Mouse (Mus musculus) kidney, adult 8-10 months (tissue): ENCODE data around the gene Zfp54.
"Not testable (repeated sequence)": the region's sequence is repeated elsewhere in the genome, so short reads cannot be mapped to it uniquely, and the experiment has no call there.

ENCODE experiments used
- DNase-seq, 2 experiments: peaks; one replicate each; pipeline ENCODE4 v3.0.0; 2022

The Zfp54 gene

GRCm38 (mm10) chr17:21422664-21423599 lies at the start of gene Zfp54:
TSS of gene Zfp54 (plus strand) at chr17:21423227.
- peak; percentile 67 to 76 for DNase-seq

GRCm38 (mm10) chr17:21375311-21375710 lies 47.7 kb upstream of the Zfp54 start:
- no peak for DNase-seq

GRCm38 (mm10) chr17:21383391-21384056 lies 39.5 kb upstream of the Zfp54 start, which contains the start of gene Zfp677:
TSS of gene Zfp677 (plus strand) at chr17:21383748.
- DNase-seq = peak; percentile 58 to 63

GRCm38 (mm10) chr17:21384057-21384411 lies 39.0 kb upstream of the Zfp54 start:
- DNase-seq = no peak

GRCm38 (mm10) chr17:21438806-21439400 lies 15.9 kb downstream of the Zfp54 start:
- peak in 1 of 2 experiments; percentile 7 for DNase-seq

GRCm38 (mm10) chr17:21449669-21450068 lies 26.6 kb downstream of the Zfp54 start:
- DNase-seq = peak; percentile 77 to 88

- peak; percentile 96 to 97 for DNase-seq
Measured at GRCm38 (mm10) chr17:21450138-21450704, 27.2 kb downstream of the Zfp54 start, which contains the start of gene Zfp51. TSS of gene Zfp51 (plus strand) at chr17:21450374.

- DNase-seq = no peak
Measured at GRCm38 (mm10) chr17:21463550-21463949, 40.5 kb downstream of the Zfp54 start.

- no peak for DNase-seq
Measured at GRCm38 (mm10) chr17:21472032-21472652, 49.1 kb downstream of the Zfp54 start.

GRCm38 (mm10) chr17:21472653-21473307 lies 49.8 kb downstream of the Zfp54 start:
- no peak for DNase-seq

- peak; percentile 47 to 84 for DNase-seq
Measured at GRCm38 (mm10) chr17:21473362-21474190, 50.5 kb downstream of the Zfp54 start.

- peak in 1 of 2 experiments; percentile 8 for DNase-seq
Measured at GRCm38 (mm10) chr17:21474729-21475128, 51.7 kb downstream of the Zfp54 start.

- DNase-seq = not testable (repeated sequence)
Measured at GRCm38 (mm10) chr17:21475290-21475689, 52.3 kb downstream of the Zfp54 start.

- not testable (repeated sequence) for DNase-seq
Measured at GRCm38 (mm10) chr17:21476351-21476750, 53.3 kb downstream of the Zfp54 start.

- not testable (repeated sequence) for DNase-seq
Measured at GRCm38 (mm10) chr17:21478103-21478777, 55.2 kb downstream of the Zfp54 start.
